Mouse (Mus musculus) adrenal gland, adult (tissue): ENCODE measurements around the gene Tdrd1.

Source experiments
- DNase-seq, 2 experiments: peaks; one replicate each; pipeline ENCODE4 v3.0.0; 2022 to 2023; ENCODE audit warnings: low spot score in 1 of 2; ENCODE audit not compliant: inconsistent age in 2 of 2

Gene Tdrd1

DNA sequence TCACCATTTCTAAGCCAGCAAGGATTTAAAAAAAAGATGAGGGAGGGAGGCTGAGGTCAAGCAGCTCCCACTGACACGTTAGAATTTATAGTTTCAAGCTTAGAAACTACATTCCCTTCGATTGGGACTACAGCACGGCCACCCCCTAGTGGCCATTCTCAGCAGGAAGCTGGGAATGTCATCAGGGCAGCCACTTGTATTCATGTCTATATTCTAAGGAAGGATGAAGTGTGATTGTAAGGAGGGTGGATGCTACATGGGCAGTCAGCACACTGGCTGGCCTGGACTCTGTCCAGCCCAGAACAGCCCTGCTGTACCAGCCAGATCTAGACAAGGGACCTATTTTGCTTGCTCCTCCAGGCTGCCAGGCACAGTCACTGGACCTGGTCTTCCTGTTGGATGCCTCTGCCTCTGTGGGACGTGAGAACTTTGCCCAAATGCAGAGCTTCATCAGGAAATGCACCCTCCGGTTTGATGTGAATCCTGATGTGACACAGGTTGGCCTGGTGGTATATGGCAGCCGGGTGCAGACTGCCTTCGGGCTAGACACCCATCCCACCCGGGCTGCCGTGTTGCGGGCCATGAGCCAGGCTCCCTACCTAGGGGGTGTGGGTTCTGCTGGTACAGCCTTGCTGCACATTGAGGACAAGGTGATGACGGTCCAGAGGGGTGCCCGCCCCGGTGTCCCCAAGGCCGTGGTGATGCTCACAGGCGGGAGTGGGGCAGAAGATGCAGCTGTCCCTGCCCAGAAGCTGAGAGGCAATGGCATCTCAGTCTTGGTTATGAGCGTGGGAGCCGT is 82.7 kb downstream of the Tdrd1 start:
- DNase-seq = peak in 1 of 2 experiments; percentile 66

DNA sequence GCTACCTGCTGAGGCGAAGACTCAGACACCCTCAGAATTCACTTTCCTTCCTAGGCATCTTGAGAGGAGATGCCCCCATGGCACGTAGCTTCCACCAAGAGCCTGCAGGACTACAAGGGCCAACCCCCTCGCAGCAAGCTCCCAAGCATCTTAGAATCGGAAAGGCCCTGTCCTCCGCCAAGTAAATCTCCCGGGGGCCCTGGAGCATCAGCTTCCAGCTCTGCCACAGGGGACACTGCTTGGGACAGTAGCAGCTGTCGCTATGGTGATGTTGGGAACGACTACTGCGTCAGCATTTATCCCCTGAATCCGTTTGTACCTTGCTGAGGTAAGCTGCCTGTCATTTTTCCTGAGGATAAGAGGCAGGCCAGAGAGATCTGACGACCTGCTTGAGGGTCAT is 84.6 kb downstream of the Tdrd1 start:
- no peak for DNase-seq

DNA sequence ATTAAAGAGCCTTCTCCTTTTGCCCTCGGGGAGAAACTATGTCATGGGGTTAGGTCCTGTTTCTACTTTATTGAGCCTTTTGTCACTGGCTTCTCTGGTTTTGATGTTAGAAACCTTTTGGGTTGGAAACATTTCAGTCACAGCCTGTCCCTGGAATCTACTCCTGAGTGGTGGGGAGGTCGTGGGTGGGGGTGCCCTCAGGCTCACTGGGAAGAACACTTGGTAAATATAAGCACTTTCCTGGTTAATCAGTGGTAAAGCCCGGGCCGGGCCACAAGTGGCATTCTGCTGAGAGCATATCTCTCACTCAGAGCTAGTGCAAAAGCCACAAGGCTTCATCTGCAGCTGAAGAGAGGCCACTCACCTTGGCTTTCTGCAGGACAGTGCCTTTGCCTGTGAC is 87.8 kb downstream of the Tdrd1 start:
- no peak for DNase-seq

DNA sequence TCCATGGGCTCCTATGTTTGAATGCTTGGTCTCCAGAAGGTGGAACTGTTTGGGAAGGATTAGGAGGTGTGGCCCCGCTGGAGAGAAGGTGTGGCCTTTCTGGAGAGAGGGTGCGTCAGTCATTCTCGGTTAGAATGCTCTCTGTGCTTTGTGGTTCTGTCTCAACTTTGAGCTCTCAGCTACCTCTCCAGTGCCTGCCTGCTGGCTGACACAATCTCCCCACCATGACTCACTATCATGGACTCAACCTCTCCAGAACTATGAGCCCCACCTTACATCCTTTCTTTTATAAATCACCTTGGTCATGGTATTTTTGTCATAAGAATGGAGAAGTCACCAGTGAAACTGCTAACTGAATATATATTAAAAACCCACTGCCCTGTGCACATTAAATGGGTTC is 88.6 kb downstream of the Tdrd1 start:
- no peak for DNase-seq

DNA sequence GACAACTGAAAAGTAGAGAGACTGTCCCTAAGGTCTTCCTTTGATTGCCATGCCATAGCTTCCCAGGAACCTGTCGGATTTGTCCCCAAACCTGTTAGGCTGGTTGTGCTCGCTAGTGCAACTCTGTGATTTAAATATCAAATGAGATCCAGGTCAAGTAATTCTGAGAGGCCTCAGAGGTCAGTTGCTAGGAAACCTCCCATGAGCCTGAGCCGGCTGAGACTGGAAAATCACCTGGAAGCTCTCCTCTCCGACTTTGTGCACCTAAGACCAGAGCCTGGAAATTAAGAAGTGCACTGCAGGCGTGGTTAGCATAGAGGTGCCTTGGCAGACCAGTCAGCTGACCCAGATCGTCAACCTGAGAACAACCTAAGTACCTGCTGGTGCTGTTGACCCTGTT is 89.1 kb downstream of the Tdrd1 start:
- no peak for DNase-seq
